ENCODE assay signal across 24 mouse cellular contexts in genomic region chr15:27549071-27549470, GRCm38 (mm10).
DNase-seq lines count a peak whose midpoint lies in the region; ATAC-seq and TF ChIP-seq lines count a peak whose summit lies in the region.
"Had no signal": no experiment of that assay in that cellular context is flagged by ENCODE, and none has a peak within 500 bp of the region (broad histone marks: within the 10 kb centered on the region; RNA-seq: fewer than 3 reads in every experiment).

No protein-coding gene starts in this region.

- no peak for DNase-seq in layer of hippocampus, adult 2 months (ENCODE audit: low spot score in 2 of 2)
- no peak for DNase-seq in layer of hippocampus, adult 8-10 months (ENCODE audit: low spot score in 2 of 2)
- DNase-seq in ovary, postnatal 14 days (ENCODE audit: low spot score), result no peak
- DNase-seq: adrenal gland, adult 2 months; cerebellum, adult 9-10 months; embryo, embryonic 11 days; heart, postnatal 36 days; kidney, adult 2 months; kidney, postnatal 36 days; layer of hippocampus, postnatal 36 days; lung, embryonic 14.5 days; lung, postnatal 36 days had no signal

- 0 out of 2 replicates have a peak, but pooled peaks cover 3% of the 10 kb centered on the region for H3K27me3 ChIP-seq in midbrain, embryonic 12.5 days
- H3K27me3 ChIP-seq in midbrain, embryonic 13.5 days, result peaks cover 5% of the 10 kb centered on the region; the same call in 1 of the 2 replicates
- H3K27me3 ChIP-seq: CH12.LX; embryonic facial prominence, embryonic 12.5 days; hindbrain, embryonic 12.5 days; intestine, embryonic 15.5 days; megakaryocyte, embryonic 14.5 days; midbrain, embryonic 15.5 days had no signal

- H3K36me3 ChIP-seq in midbrain, embryonic 12.5 days, result 0 out of 2 replicates have a peak, but pooled peaks cover 4% of the 10 kb centered on the region
- H3K36me3 ChIP-seq in midbrain, embryonic 13.5 days, result no peaks in the 10 kb centered on the region; the same call in 1 of the 2 replicates
- H3K36me3 ChIP-seq: embryonic facial prominence, embryonic 12.5 days; hindbrain, embryonic 12.5 days; intestine, embryonic 15.5 days; midbrain, embryonic 15.5 days had no signal

- no peak overlapping the region for H3K9ac ChIP-seq in midbrain, embryonic 12.5 days (replicated peaks)
- no peak overlapping the region for H3K9ac ChIP-seq in midbrain, embryonic 13.5 days (replicated peaks)
- H3K9ac ChIP-seq: embryonic facial prominence, embryonic 12.5 days; hindbrain, embryonic 12.5 days; intestine, embryonic 15.5 days; liver, embryonic 14.5 days; lung, embryonic 14.5 days; midbrain, embryonic 15.5 days had no signal

- 0 out of 2 replicates have a peak, but pooled peaks have one; percentile 10 for ATAC-seq in midbrain, embryonic 12.5 days (ENCODE audit: low FRiP score, low read depth)
- ATAC-seq in midbrain, embryonic 13.5 days, result no peak
- peak; percentile 29; the same call in 1 of the 2 replicates for ATAC-seq in megakaryocyte progenitor cell, adult 5-6 weeks (replicated peaks; ENCODE audit: poor library complexity)
- ATAC-seq: activated CD4-positive, CD25-positive, alpha-beta regulatory T cell, adult 4 months; hindbrain, postnatal 0 days; intestine, embryonic 15.5 days had no signal

- H3K27ac ChIP-seq in layer of hippocampus, adult 2 months, result peak overlapping the region; percentile 69; the same call in 1 of the 2 replicates
- H3K27ac ChIP-seq in midbrain, embryonic 12.5 days (replicated peaks), result no peak overlapping the region
- no peak overlapping the region for H3K27ac ChIP-seq in midbrain, embryonic 13.5 days
- H3K27ac ChIP-seq: embryonic facial prominence, embryonic 12.5 days; hindbrain, embryonic 12.5 days; hindbrain, postnatal 0 days; intestine, embryonic 15.5 days; liver, embryonic 14.5 days; midbrain, embryonic 15.5 days had no signal

- no peak overlapping the region for H3K4me2 ChIP-seq in midbrain, embryonic 12.5 days (replicated peaks)
- H3K4me2 ChIP-seq in midbrain, embryonic 13.5 days (replicated peaks), result no peak overlapping the region
- H3K4me2 ChIP-seq: embryonic facial prominence, embryonic 12.5 days; hindbrain, embryonic 12.5 days; intestine, embryonic 15.5 days; lung, embryonic 14.5 days; midbrain, embryonic 15.5 days had no signal

- WGBS in midbrain, embryonic 12.5 days, result 85% methylated on average over 10 of the region's 10 CpGs
- 89% methylated on average over 10 of the region's 10 CpGs for WGBS in midbrain, embryonic 13.5 days

- no peak overlapping the region for H3K4me3 ChIP-seq in layer of hippocampus, adult 2 months
- H3K4me3 ChIP-seq in midbrain, embryonic 12.5 days, result no peak overlapping the region
- H3K4me3 ChIP-seq in midbrain, embryonic 13.5 days (replicated peaks), result no peak overlapping the region
- H3K4me3 ChIP-seq: embryonic facial prominence, embryonic 12.5 days; hindbrain, embryonic 12.5 days; intestine, embryonic 15.5 days; megakaryocyte, embryonic 14.5 days; midbrain, embryonic 15.5 days had no signal

- H3K4me1 ChIP-seq in midbrain, embryonic 12.5 days, result peaks cover 11% of the 10 kb centered on the region; the same call in 1 of the 2 replicates
- peaks cover 14% of the 10 kb centered on the region for H3K4me1 ChIP-seq in midbrain, embryonic 13.5 days (replicated peaks)
- H3K4me1 ChIP-seq: embryonic facial prominence, embryonic 12.5 days; midbrain, embryonic 15.5 days had no signal

- no peaks in the 10 kb centered on the region for H3K9me3 ChIP-seq in midbrain, embryonic 12.5 days
- H3K9me3 ChIP-seq in midbrain, embryonic 13.5 days, result no peaks in the 10 kb centered on the region
- H3K9me3 ChIP-seq: embryonic facial prominence, embryonic 12.5 days; hindbrain, embryonic 12.5 days; intestine, embryonic 15.5 days; megakaryocyte, embryonic 14.5 days; midbrain, embryonic 15.5 days had no signal

- TF ChIP-seq CTCF in layer of hippocampus, adult 2 months (conservative IDR thresholded peaks at IDR 0.05), result no peak
